Mouse (Mus musculus) left cerebral cortex, adult 2 months (tissue): ENCODE measurements at regions not wholly inside any gene's neighbourhood (a gene's known extent, or its start where the extent isn't known, plus 50 kb on each side); places are given as distances from the start of the nearest gene placed in this dataset.

Experiments used
- DNase-seq, 2 experiments: peaks; one replicate each; pipeline ENCODE4 v3.0.0; 2021 to 2022; ENCODE audit warnings: low spot score in 2 of 2, mixed read lengths in 1 of 2; ENCODE audit errors: extremely low spot score in 1 of 2
- H3K27ac ChIP-seq: fragments of 200-600 bp; 2 replicates; pipeline ENCODE4 v1.8.1; 2022
- H3K4me3 ChIP-seq: fragments of 200-600 bp; 2 replicates; pipeline ENCODE4 v1.8.1; 2022
- CTCF ChIP-seq: fragments of 200-600 bp; IDR thresholded peaks from 2 replicates; pipeline ENCODE4 v1.8.1; 2022; ENCODE audit warnings: antibody characterized with exemption, mild to moderate bottlenecking, moderate library complexity
- intact Hi-C: fragments of 180-260 bp; cut with DNase I; formaldehyde crosslinking; loops from one replicate; pipeline ENCODE4 v1.15.1; 2025

DNA sequence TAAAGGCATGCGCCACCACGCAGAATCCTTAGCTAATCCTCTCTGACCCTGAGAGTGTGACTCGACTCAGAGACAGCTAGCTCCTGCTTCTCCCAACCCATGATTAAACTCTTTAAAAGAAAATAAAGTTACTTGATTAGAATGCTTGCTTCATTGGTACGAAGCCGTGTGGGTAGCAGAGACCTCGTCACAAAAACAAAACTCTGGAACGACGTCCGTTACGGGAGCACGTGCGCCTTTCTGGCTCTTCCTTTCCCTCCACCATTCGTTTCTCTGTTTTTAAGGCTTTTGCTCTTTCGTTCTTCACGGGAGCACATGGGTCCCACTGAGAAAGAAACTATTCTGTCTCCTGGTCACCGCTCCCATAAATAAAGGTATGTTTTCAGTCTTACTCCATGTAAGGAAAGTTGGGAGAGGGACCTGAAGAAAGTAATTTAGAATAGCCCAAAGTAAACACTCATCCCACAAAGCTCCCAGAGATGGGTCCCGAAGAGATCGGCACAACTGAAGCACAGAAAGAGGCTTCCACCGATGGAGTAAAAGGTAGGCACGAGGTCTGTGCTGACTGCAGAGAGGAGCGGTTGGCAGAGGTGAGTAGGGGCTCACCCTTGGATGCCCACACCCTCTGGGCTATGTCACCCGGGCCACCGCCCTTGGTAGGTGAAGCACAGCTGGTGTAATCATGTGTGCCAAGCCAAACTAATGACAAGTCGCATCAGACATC, 70.2 kb upstream of the Cpm start:
- no peak for DNase-seq
- TF ChIP-seq CTCF, result no peak
- no peak overlapping the region for H3K27ac ChIP-seq
- H3K4me3 ChIP-seq, result no peak overlapping the region
- intact Hi-C loops, result no loop called here

- intact Hi-C loops, result no loop called here
- no peak for DNase-seq
- H3K4me3 ChIP-seq, result no peak overlapping the region
- no peak for TF ChIP-seq CTCF
- H3K27ac ChIP-seq, result no peak overlapping the region
These were observed 71.0 kb upstream of the Cpm start for GRCm38 (mm10) chr10:117558292-117558800.

DNA sequence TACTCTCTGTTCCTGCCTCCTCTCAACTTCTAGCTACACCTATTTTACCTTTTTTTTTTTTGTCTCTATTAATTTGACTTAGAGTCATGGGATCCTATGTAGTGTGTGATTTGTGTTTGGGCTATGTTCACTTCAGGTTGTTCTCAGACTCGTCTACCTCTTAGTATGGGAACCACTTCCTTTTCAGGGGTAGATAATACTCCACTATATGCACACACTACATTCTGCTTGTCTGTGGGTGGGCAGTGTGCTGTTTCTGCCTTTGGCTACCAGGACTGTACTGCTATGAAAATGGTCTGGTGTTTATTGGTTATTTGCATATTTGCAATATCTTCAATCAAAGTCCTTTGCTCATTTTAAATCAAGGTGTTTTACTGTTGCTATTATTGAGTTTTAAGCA, 71.6 kb upstream of the Cpm start:
- intact Hi-C loops, result no loop called here

GRCm38 (mm10) chr10:117556851-117557542, 72.3 kb upstream of the Cpm start:
- Histone ChIP-seq H3K27ac (no peak overlapping the region), H3K4me3 (no peak overlapping the region)
- no peak for TF ChIP-seq CTCF
- intact Hi-C loops, result no loop called here
- no peak for DNase-seq

More for the DNA sequence above, 71.6 kb upstream of the Cpm start:
- Histone ChIP-seq H3K27ac (no peak overlapping the region), H3K4me3 (no peak overlapping the region)
- TF ChIP-seq CTCF, result no peak
- no peak for DNase-seq

GRCm38 (mm10) chr10:117556027-117556789, 73.1 kb upstream of the Cpm start:
- no peak for DNase-seq
- intact Hi-C loops, result no loop called here
- TF ChIP-seq CTCF, result no peak; the same call in 1 of the 2 replicates
- no peak overlapping the region for H3K4me3 ChIP-seq
- H3K27ac ChIP-seq, result no peak overlapping the region

- no peak overlapping the region for H3K4me3 ChIP-seq
- no peak overlapping the region for H3K27ac ChIP-seq
- no peak for DNase-seq
- TF ChIP-seq CTCF, result no peak
- intact Hi-C loops, result no loop called here
These were observed 73.8 kb upstream of the Cpm start for GRCm38 (mm10) chr10:117555542-117555941.

DNA sequence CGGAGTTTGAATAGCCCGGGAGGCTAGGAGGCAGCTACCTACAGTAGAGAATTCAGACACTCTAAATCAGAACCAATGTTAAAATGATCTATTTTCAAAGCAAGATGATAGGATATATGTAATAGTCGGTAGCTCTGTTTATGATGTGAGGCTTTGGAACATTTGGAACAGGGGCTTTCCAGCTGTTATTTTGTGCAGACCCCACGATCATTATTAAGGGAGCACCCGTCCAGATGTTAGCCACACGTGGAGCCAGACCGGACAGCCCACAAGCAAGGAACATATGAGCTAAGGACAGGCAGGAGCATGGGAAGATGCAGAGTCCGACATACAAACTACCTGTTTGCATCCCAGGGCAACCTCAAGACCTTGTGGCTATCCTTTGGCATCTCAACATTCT, 74.3 kb upstream of the Cpm start:
- TF ChIP-seq CTCF, result no peak
- intact Hi-C loops, result no loop called here
- H3K27ac ChIP-seq, result no peak overlapping the region

GRCm38 (mm10) chr10:117554533-117554932, 74.8 kb upstream of the Cpm start:
- H3K27ac ChIP-seq, result no peak overlapping the region
- intact Hi-C loops, result no loop called here
- H3K4me3 ChIP-seq, result no peak overlapping the region
- TF ChIP-seq CTCF, result no peak
- DNase-seq, result no peak

More for the DNA sequence above, 74.3 kb upstream of the Cpm start:
- no peak for DNase-seq
- no peak overlapping the region for H3K4me3 ChIP-seq

GRCm38 (mm10) chr10:117553211-117554186, 75.8 kb upstream of the Cpm start:
- DNase-seq, result no peak
- Histone ChIP-seq H3K4me3 (no peak overlapping the region), H3K27ac (no peak overlapping the region)
- intact Hi-C loops, result no loop called here
- no peak for TF ChIP-seq CTCF

GRCm38 (mm10) chr10:117552049-117552652, 77.1 kb upstream of the Cpm start:
- intact Hi-C loops, result no loop called here
- no peak for TF ChIP-seq CTCF
- Histone ChIP-seq H3K27ac (no peak overlapping the region), H3K4me3 (no peak overlapping the region)
- no peak for DNase-seq
